Mouse (Mus musculus) forebrain, embryonic 15.5 days (tissue): ENCODE data around the gene Hira. TPM values are rescaled to one million over a fixed set of nuclear protein-coding genes. Genes with fewer than 3 reads are reported as not detected.
"Not testable (repeated sequence)": the region's sequence is repeated elsewhere in the genome, so short reads cannot be mapped to it uniquely, and the experiment has no call there.

Source experiments
- ATAC-seq: fragments of 200-750 bp; cut with Nextera tagmentation; replicated peaks from 2 replicates; pipeline ENCODE4 v1.8.0; 2017; ENCODE audit warnings: mild to moderate bottlenecking, moderate TSS enrichment, moderate library complexity
- H3K27ac ChIP-seq: fragments of 300-500 bp; sonication (generic); replicated peaks from 2 replicates; pipeline ENCODE4 v1.5.1; 2015; ENCODE audit warnings: mild to moderate bottlenecking, inconsistent platforms
- H3K27me3 ChIP-seq: fragments of 300-500 bp; sonication (generic); 2 replicates; pipeline ENCODE4 v1.6.1; 2015; ENCODE audit warnings: inconsistent platforms
- H3K36me3 ChIP-seq: fragments of 300-500 bp; sonication (generic); 2 replicates; pipeline ENCODE4 v1.6.1; 2015; ENCODE audit warnings: mild to moderate bottlenecking, inconsistent platforms
- H3K4me1 ChIP-seq: fragments of 300-500 bp; sonication (generic); 2 replicates; pipeline ENCODE4 v1.6.1; 2015; ENCODE audit warnings: inconsistent platforms
- H3K4me2 ChIP-seq: fragments of 300-500 bp; sonication (generic); replicated peaks from 2 replicates; pipeline ENCODE4 v1.6.1; 2015; ENCODE audit warnings: mild to moderate bottlenecking, inconsistent platforms
- H3K4me3 ChIP-seq: fragments of 300-500 bp; sonication (generic); 2 replicates; pipeline ENCODE4 v1.5.1; 2015; ENCODE audit warnings: mild to moderate bottlenecking, inconsistent platforms
- H3K9ac ChIP-seq: fragments of 300-500 bp; sonication (generic); replicated peaks from 2 replicates; pipeline ENCODE4 v1.6.1; 2015; ENCODE audit warnings: mild to moderate bottlenecking, inconsistent platforms
- H3K9me3 ChIP-seq: fragments of 300-500 bp; sonication (generic); 2 replicates; pipeline ENCODE4 v1.6.1; 2016; ENCODE audit warnings: inconsistent platforms
- WGBS: fragments of 180-500 bp; shearing (Covaris S2); methylation state at CpG from one replicate; pipeline ENCODE4 v1.1.7; 2015; ENCODE audit warnings: mixed read lengths; 5-methylcytosine and 5-hydroxymethylcytosine counted together
- polyA plus RNA-seq: library from polyadenylated mRNA; unstranded; fragments of >200 nt; fragmentation: Nextera tagmentation; extraction: Ambion mirVana; gene quantifications from 2 replicates; pipeline ENCODE4 v1.2.1, GENCODE M21; 2015

Gene Hira
- polyA plus RNA-seq, 1 experiment from 2014 or later = 27.8 TPM

- Histone ChIP-seq H3K4me3 (no peak overlapping the region), H3K27me3 (no peaks in the 10 kb centered on the region), H3K4me1 (no peaks in the 10 kb centered on the region), H3K9me3 (no peaks in the 10 kb centered on the region), H3K27ac (no peak overlapping the region), H3K36me3 (peaks cover 53% of the 10 kb centered on the region), H3K9ac (no peak overlapping the region), H3K4me2 (no peak overlapping the region)
- 83% methylated on average over 5 of the region's 5 CpGs for WGBS
- ATAC-seq = no peak
Observed at GRCm38 (mm10) chr16:18938321-18939082, 61.7 kb downstream of the Hira start.

GRCm38 (mm10) chr16:18943906-18944305 is 67.1 kb downstream of the Hira start:
- H3K4me1 ChIP-seq = no peaks in the 10 kb centered on the region
- no peak for ATAC-seq
- no peak overlapping the region for H3K27ac ChIP-seq
- H3K9ac ChIP-seq = no peak overlapping the region
- H3K9me3 ChIP-seq = no peaks in the 10 kb centered on the region
- H3K4me3 ChIP-seq = no peak overlapping the region
- no peak overlapping the region for H3K4me2 ChIP-seq
- 90% methylated on average over 6 of the region's 6 CpGs for WGBS
- H3K36me3 ChIP-seq = peaks cover 47% of the 10 kb centered on the region
- H3K27me3 ChIP-seq = no peaks in the 10 kb centered on the region

- Histone ChIP-seq H3K27ac (no peak overlapping the region), H3K9ac (no peak overlapping the region), H3K4me1 (no peaks in the 10 kb centered on the region), H3K4me2 (no peak overlapping the region), H3K4me3 (no peak overlapping the region), H3K9me3 (no peaks in the 10 kb centered on the region), H3K27me3 (no peaks in the 10 kb centered on the region), H3K36me3 (peaks cover 80% of the 10 kb centered on the region)
- ATAC-seq = no peak
- 96% methylated on average over 9 of the region's 9 CpGs for WGBS
Observed at GRCm38 (mm10) chr16:18948941-18949340, 72.1 kb downstream of the Hira start.

- 95% methylated on average over 2 of the region's 2 CpGs for WGBS
- Histone ChIP-seq H3K9me3 (no peaks in the 10 kb centered on the region), H3K27me3 (no peaks in the 10 kb centered on the region), H3K4me2 (no peak overlapping the region), H3K9ac (no peak overlapping the region), H3K36me3 (peaks cover 90% of the 10 kb centered on the region), H3K27ac (no peak overlapping the region), H3K4me3 (no peak overlapping the region), H3K4me1 (no peaks in the 10 kb centered on the region)
- ATAC-seq = no peak
Observed at GRCm38 (mm10) chr16:18950351-18950750, 73.5 kb downstream of the Hira start.

GRCm38 (mm10) chr16:18952813-18953212 is 76.0 kb downstream of the Hira start:
- peaks cover 92% of the 10 kb centered on the region for H3K36me3 ChIP-seq
- H3K27ac ChIP-seq = no peak overlapping the region
- no peaks in the 10 kb centered on the region for H3K4me1 ChIP-seq
- H3K4me3 ChIP-seq = no peak overlapping the region
- H3K4me2 ChIP-seq = no peak overlapping the region
- no peaks in the 10 kb centered on the region for H3K27me3 ChIP-seq
- ATAC-seq = no peak
- H3K9ac ChIP-seq = no peak overlapping the region
- no peaks in the 10 kb centered on the region for H3K9me3 ChIP-seq

GRCm38 (mm10) chr16:18955070-18955469 is 78.2 kb downstream of the Hira start:
- no peaks in the 10 kb centered on the region for H3K4me1 ChIP-seq
- H3K4me2 ChIP-seq = no peak overlapping the region
- H3K27me3 ChIP-seq = no peaks in the 10 kb centered on the region
- no peak overlapping the region for H3K9ac ChIP-seq
- H3K27ac ChIP-seq = no peak overlapping the region
- H3K36me3 ChIP-seq = peaks cover 76% of the 10 kb centered on the region
- H3K4me3 ChIP-seq = no peak overlapping the region
- ATAC-seq = no peak
- 89% methylated on average over 3 of the region's 3 CpGs for WGBS
- peaks cover 3% of the 10 kb centered on the region for H3K9me3 ChIP-seq

- no peak overlapping the region for H3K4me2 ChIP-seq
- H3K9ac ChIP-seq = no peak overlapping the region
- no peaks in the 10 kb centered on the region for H3K4me1 ChIP-seq
- no peak for ATAC-seq
- no peaks in the 10 kb centered on the region for H3K27me3 ChIP-seq
- peaks cover 17% of the 10 kb centered on the region for H3K9me3 ChIP-seq
- peaks cover 69% of the 10 kb centered on the region for H3K36me3 ChIP-seq
- H3K4me3 ChIP-seq = no peak overlapping the region
- no peak overlapping the region for H3K27ac ChIP-seq
Observed at GRCm38 (mm10) chr16:18963486-18963885, 86.6 kb downstream of the Hira start.

GRCm38 (mm10) chr16:18969420-18970128 is 92.7 kb downstream of the Hira start:
- ATAC-seq = no peak
- no peak overlapping the region for H3K9ac ChIP-seq
- 93% methylated on average over 9 of the region's 9 CpGs for WGBS
- no peak overlapping the region for H3K4me2 ChIP-seq
- H3K4me1 ChIP-seq = no peaks in the 10 kb centered on the region
- no peaks in the 10 kb centered on the region; the same call in 1 of the 2 replicates for H3K9me3 ChIP-seq
- no peak overlapping the region for H3K4me3 ChIP-seq
- peaks cover 50% of the 10 kb centered on the region for H3K36me3 ChIP-seq
- H3K27me3 ChIP-seq = no peaks in the 10 kb centered on the region
- H3K27ac ChIP-seq = no peak overlapping the region

GRCm38 (mm10) chr16:18970837-18971236 is 94.0 kb downstream of the Hira start:
- no peak for ATAC-seq
- WGBS = 95% methylated on average over 3 of the region's 3 CpGs
- no peaks in the 10 kb centered on the region for H3K4me1 ChIP-seq

GRCm38 (mm10) chr16:18975665-18976064 is 98.8 kb downstream of the Hira start:
- H3K4me1 ChIP-seq, H3K27me3 ChIP-seq, H3K4me2 ChIP-seq, H3K9ac ChIP-seq, H3K9me3 ChIP-seq, H3K4me3 ChIP-seq, H3K36me3 ChIP-seq, ATAC-seq, H3K27ac ChIP-seq: not testable (repeated sequence)
- WGBS = 80% methylated on average over 23 of the region's 23 CpGs

More at GRCm38 (mm10) chr16:18970837-18971236, 94.0 kb downstream of the Hira start:
- Histone ChIP-seq H3K27ac (no peak overlapping the region), H3K4me2 (no peak overlapping the region), H3K36me3 (peaks cover 40% of the 10 kb centered on the region), H3K4me3 (no peak overlapping the region), H3K27me3 (no peaks in the 10 kb centered on the region), H3K9me3 (no peaks in the 10 kb centered on the region), H3K9ac (no peak overlapping the region)

- H3K36me3 ChIP-seq = peaks cover 1% of the 10 kb centered on the region; the same call in 1 of the 2 replicates
- peak; percentile 53; the same call in 1 of the 2 replicates for ATAC-seq
Observed at GRCm38 (mm10) chr16:18976315-18976714, 99.5 kb downstream of the Hira start.

GRCm38 (mm10) chr16:18986381-18986780 is 109.5 kb downstream of the Hira start:
- 87% methylated on average over 3 of the region's 3 CpGs for WGBS
- ATAC-seq = no peak
- Histone ChIP-seq H3K4me1 (no peaks in the 10 kb centered on the region), H3K4me3 (no peak overlapping the region), H3K4me2 (no peak overlapping the region), H3K9me3 (no peaks in the 10 kb centered on the region), H3K36me3 (no peaks in the 10 kb centered on the region), H3K27me3 (no peaks in the 10 kb centered on the region), H3K9ac (no peak overlapping the region), H3K27ac (no peak overlapping the region)

More at GRCm38 (mm10) chr16:18976315-18976714, 99.5 kb downstream of the Hira start:
- H3K4me2 ChIP-seq = no peak overlapping the region
- no peaks in the 10 kb centered on the region for H3K4me1 ChIP-seq
- H3K9ac ChIP-seq = no peak overlapping the region
- H3K4me3 ChIP-seq = no peak overlapping the region
- WGBS = 86% methylated on average over 18 of the region's 23 CpGs
- no peaks in the 10 kb centered on the region for H3K9me3 ChIP-seq
- H3K27me3 ChIP-seq = no peaks in the 10 kb centered on the region
- H3K27ac ChIP-seq = no peak overlapping the region
